Mouse (Mus musculus) heart, embryonic 10.5 days (tissue): ENCODE data around the gene Bbs2. TPM values are rescaled to one million over a fixed set of nuclear protein-coding genes. Genes with fewer than 3 reads are reported as not detected.
"Not testable (repeated sequence)": the region's sequence is repeated elsewhere in the genome, so short reads cannot be mapped to it uniquely, and the experiment has no call there.

Experiments used
- DNase-seq: peaks from one replicate; pipeline ENCODE4 v3.0.0-alpha.2; 2017; ENCODE audit warnings: low spot score
- H3K27ac ChIP-seq: fragments of 300-500 bp; sonication (generic); 2 replicates; pipeline ENCODE4 v1.5.1; 2016; ENCODE audit warnings: mild to moderate bottlenecking
- H3K27me3 ChIP-seq: fragments of 300-500 bp; sonication (generic); 2 replicates; pipeline ENCODE4 v1.6.1; 2016; ENCODE audit warnings: mild to moderate bottlenecking; ENCODE audit not compliant: poor library complexity, insufficient read depth, severe bottlenecking
- H3K36me3 ChIP-seq: fragments of 300-500 bp; sonication (generic); 2 replicates; pipeline ENCODE4 v1.6.1; 2016; ENCODE audit warnings: mild to moderate bottlenecking, moderate library complexity
- H3K4me1 ChIP-seq: fragments of 300-500 bp; sonication (generic); 2 replicates; pipeline ENCODE4 v1.6.1; 2016; ENCODE audit warnings: mild to moderate bottlenecking
- H3K4me3 ChIP-seq: fragments of 300-500 bp; sonication (generic); 2 replicates; pipeline ENCODE4 v1.5.1; 2016; ENCODE audit warnings: mild to moderate bottlenecking, moderate library complexity
- H3K9me3 ChIP-seq: fragments of 300-500 bp; sonication (generic); 2 replicates; pipeline ENCODE4 v1.6.1; 2016; ENCODE audit warnings: mild to moderate bottlenecking, moderate library complexity
- WGBS: fragments of 180-500 bp; shearing (Covaris S2); methylation state at CpG from one replicate; pipeline ENCODE4 v1.1.7; 2016; 5-methylcytosine and 5-hydroxymethylcytosine counted together
- polyA plus RNA-seq: library from polyadenylated mRNA; unstranded; fragments of >200 nt; fragmentation: Nextera tagmentation; extraction: Ambion mirVana; gene quantifications from 2 replicates; pipeline ENCODE4 v1.2.1, GENCODE M21; 2016

Gene Bbs2
- polyA plus RNA-seq, 1 experiment from 2014 or later = 7.8 TPM

DNA sequence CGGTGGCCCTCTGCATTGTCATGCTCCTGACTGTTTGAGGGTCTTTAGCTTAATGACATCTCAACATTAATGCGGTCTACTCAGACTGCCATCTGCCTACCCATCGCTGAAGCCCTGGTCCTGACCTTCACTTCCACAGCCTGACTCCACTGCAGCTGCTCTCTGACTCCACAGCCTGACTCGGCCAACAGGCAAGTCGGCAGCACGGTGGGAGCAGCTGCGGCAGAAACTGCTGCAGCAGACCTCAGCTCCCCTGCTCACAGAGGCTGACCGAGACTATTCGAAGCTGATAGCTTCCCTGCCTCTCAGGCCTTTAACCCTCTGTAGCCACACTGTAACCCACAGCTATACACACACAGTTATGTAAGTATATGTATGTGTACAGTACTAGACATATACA, 10.8 kb downstream of the Bbs2 start:
- Histone ChIP-seq H3K27ac (no peak overlapping the region), H3K9me3 (no peaks in the 10 kb centered on the region), H3K4me1 (no peaks in the 10 kb centered on the region), H3K4me3 (no peak overlapping the region), H3K27me3 (no peaks in the 10 kb centered on the region), H3K36me3 (0 out of 2 replicates have a peak, but pooled peaks cover 2% of the 10 kb centered on the region)
- no peak for DNase-seq
- 79% methylated on average over 9 of the region's 9 CpGs for WGBS

- Histone ChIP-seq H3K4me3 (no peak overlapping the region), H3K9me3 (no peaks in the 10 kb centered on the region), H3K4me1 (no peaks in the 10 kb centered on the region), H3K27me3 (no peaks in the 10 kb centered on the region), H3K27ac (no peak overlapping the region), H3K36me3 (no peaks in the 10 kb centered on the region)
- WGBS = 86% methylated on average over 12 of the region's 12 CpGs
- DNase-seq = no peak
Observed at GRCm38 (mm10) chr8:94076461-94077192, 22.1 kb downstream of the Bbs2 start.

GRCm38 (mm10) chr8:94068793-94069192, 29.9 kb downstream of the Bbs2 start:
- 90% methylated on average over 7 of the region's 7 CpGs for WGBS
- peaks cover 30% of the 10 kb centered on the region for H3K36me3 ChIP-seq
- no peaks in the 10 kb centered on the region for H3K4me1 ChIP-seq
- DNase-seq = no peak
- H3K27ac ChIP-seq = no peak overlapping the region
- no peaks in the 10 kb centered on the region for H3K27me3 ChIP-seq
- no peak overlapping the region for H3K4me3 ChIP-seq
- H3K9me3 ChIP-seq = no peaks in the 10 kb centered on the region

GRCm38 (mm10) chr8:94066121-94066863, 32.4 kb downstream of the Bbs2 start:
- Histone ChIP-seq H3K27ac (no peak overlapping the region), H3K36me3 (peaks cover 45% of the 10 kb centered on the region), H3K9me3 (no peaks in the 10 kb centered on the region), H3K27me3 (no peaks in the 10 kb centered on the region), H3K4me1 (no peaks in the 10 kb centered on the region), H3K4me3 (no peak overlapping the region)
- 83% methylated on average over 11 of the region's 11 CpGs for WGBS
- DNase-seq = no peak

DNA sequence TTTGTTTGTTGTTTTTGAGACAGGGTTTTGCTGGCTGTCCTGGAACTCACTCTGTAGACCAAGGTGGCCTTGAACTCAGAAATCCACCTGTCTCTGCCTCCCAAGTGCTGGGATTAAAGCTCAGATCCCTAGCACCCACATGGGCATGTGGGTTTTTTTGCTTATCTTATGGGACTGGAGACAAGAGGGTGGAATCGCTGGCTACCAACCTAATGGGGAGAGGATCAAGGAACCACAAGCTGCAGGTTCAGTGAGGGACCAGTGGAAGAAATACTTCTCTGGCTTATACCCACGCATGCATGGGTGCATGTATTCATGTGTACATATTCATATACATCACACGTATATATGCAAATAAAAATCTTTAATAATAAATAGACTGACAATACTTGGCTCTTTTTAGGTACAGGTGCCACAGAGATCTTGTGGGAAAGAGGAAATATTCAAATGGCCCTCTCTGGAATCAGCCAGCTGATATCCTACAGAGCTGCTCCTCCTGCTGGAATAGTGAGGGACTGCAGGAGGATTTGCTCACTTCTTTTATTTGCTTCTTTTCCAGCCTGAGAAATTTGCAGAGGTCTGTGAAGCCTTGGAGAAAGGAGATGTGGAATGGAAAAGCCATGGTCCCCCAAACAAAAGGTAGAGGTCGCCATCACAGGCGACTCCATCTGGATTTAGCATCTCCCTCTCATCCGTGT, 41.4 kb downstream of the Bbs2 start:
- no peaks in the 10 kb centered on the region for H3K4me1 ChIP-seq
- H3K27ac ChIP-seq = no peak overlapping the region
- no peaks in the 10 kb centered on the region for H3K9me3 ChIP-seq
- 59% methylated on average over 6 of the region's 6 CpGs for WGBS
- DNase-seq = no peak
- H3K36me3 ChIP-seq = peaks cover 52% of the 10 kb centered on the region
- H3K27me3 ChIP-seq = no peaks in the 10 kb centered on the region
- no peak overlapping the region for H3K4me3 ChIP-seq

DNA sequence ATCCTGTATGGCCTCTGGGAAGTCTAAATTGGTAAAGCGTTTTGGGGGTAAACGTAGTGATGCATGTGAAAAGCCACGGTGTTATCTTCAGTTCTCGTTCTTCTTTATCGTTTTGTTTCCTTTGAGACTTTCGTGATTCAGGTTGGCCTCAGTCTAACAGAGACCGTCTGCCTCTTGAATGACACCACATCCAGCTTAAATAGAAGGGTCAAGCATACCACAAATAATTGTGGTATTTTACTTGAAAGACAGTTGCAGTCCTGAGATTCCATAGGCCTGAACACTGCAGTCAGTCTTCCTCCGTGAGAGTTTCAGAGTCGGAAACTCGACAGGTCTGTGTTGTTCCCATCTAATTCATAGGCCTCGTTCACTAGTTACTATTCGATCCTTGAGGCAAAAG, 46.0 kb downstream of the Bbs2 start:
- H3K4me3 ChIP-seq = no peak overlapping the region
- H3K36me3 ChIP-seq = peaks cover 34% of the 10 kb centered on the region
- WGBS = 71% methylated on average over 12 of the region's 12 CpGs

GRCm38 (mm10) chr8:94047845-94048244, 50.9 kb downstream of the Bbs2 start:
- H3K4me1 ChIP-seq = no peaks in the 10 kb centered on the region

More for the DNA sequence above, 46.0 kb downstream of the Bbs2 start:
- H3K27me3 ChIP-seq = no peaks in the 10 kb centered on the region
- H3K4me1 ChIP-seq = no peaks in the 10 kb centered on the region
- H3K27ac ChIP-seq = no peak overlapping the region
- DNase-seq = no peak
- H3K9me3 ChIP-seq = no peaks in the 10 kb centered on the region

DNA sequence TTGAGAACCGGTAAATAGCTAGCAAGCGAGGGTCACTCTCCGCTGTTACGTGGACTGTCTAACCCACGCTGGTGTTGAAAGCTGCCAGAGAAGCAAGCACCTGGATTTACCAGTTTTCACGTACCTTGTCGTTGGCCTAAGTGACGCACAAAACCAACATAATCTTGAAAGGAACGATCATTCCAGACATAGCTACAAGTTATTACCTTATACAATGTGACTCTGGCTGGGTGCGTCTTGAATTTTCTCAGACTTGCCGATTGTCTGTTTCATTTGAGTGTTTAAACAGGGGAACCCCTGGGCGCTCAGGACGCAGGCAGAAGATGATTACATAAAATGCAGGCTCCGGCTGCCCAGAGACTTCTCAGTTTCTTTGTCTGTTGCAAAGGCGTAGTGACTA, 60.9 kb downstream of the Bbs2 start:
- peak; percentile 61 for DNase-seq
- H3K27me3 ChIP-seq = no peaks in the 10 kb centered on the region
- H3K4me3 ChIP-seq = peak overlapping the region; percentile 73
- no peaks in the 10 kb centered on the region for H3K9me3 ChIP-seq
- peaks cover 22% of the 10 kb centered on the region for H3K4me1 ChIP-seq
- H3K27ac ChIP-seq = peak overlapping the region; percentile 85; the same call in 1 of the 2 replicates
- WGBS = 11% methylated on average over 15 of the region's 15 CpGs
- no peaks in the 10 kb centered on the region; the same call in 1 of the 2 replicates for H3K36me3 ChIP-seq

More at GRCm38 (mm10) chr8:94047845-94048244, 50.9 kb downstream of the Bbs2 start:
- no peaks in the 10 kb centered on the region for H3K27me3 ChIP-seq
- 86% methylated on average over 2 of the region's 2 CpGs for WGBS
- no peaks in the 10 kb centered on the region for H3K9me3 ChIP-seq
- DNase-seq = no peak
- H3K36me3 ChIP-seq = peaks cover 16% of the 10 kb centered on the region; the same call in 1 of the 2 replicates
- H3K4me3 ChIP-seq = no peak overlapping the region
- no peak overlapping the region for H3K27ac ChIP-seq

DNA sequence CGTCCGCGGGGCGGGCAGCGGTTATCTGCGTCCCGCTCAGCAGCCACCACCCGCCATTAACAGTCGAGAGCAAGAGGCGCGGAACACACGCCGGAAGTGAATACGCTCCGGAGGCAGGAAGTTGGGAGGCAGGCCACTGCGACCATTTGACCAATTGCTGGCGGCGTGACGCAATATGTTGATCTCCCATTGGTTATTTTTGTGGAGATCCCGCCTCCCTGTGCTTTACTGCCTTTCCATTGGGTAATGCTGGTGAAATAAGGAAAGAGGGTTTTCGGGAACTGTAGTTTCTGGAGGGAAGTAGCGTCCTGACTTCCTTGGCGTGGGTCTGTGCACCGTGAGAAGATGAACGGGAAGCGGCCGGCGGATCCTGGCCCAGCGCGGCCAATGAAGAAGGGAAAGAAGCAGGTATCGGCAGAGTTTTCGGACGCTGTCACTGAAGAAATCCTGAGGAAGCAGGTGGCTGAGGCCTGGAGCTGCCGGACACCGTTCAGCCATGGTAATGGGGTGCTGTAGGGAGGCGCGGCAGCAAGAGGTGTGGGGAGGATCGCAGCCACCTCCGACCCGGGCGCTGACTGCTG, 61.7 kb downstream of the Bbs2 start, which contains the start of the genes Nudt21 and Ogfod1:
Nudt21 (minus strand) TSS at position 88 of the 581 bp plus-strand sequence.
Ogfod1 (plus strand) TSS at position 255 of the 581 bp plus-strand sequence.
- peak; percentile 99 for DNase-seq
- peak within 1 kb of the TSS; percentile 88 for H3K27ac ChIP-seq
- peak within 1 kb of the TSS; percentile 73 for H3K4me3 ChIP-seq
- peaks cover under 1% of the 10 kb centered on the region; the same call in 1 of the 2 replicates for H3K36me3 ChIP-seq
- peaks cover 26% of the 10 kb centered on the region for H3K4me1 ChIP-seq
- under 1% methylated on average over 41 of the region's 41 CpGs for WGBS
- no peaks in the 10 kb centered on the region for H3K27me3 ChIP-seq
- no peaks in the 10 kb centered on the region for H3K9me3 ChIP-seq

GRCm38 (mm10) chr8:94036541-94036940, 62.2 kb downstream of the Bbs2 start:
- not testable (repeated sequence) for H3K9me3 ChIP-seq, H3K36me3 ChIP-seq, H3K27me3 ChIP-seq
- peak; percentile 94 for DNase-seq
- under 1% methylated on average over 27 of the region's 32 CpGs for WGBS
- Histone ChIP-seq H3K4me3 (peak overlapping the region; percentile 73), H3K4me1 (peaks cover 26% of the 10 kb centered on the region), H3K27ac (peak overlapping the region; percentile 88)

- Histone ChIP-seq H3K9me3 (no peaks in the 10 kb centered on the region), H3K4me3 (no peak overlapping the region; the same call in 1 of the 2 replicates), H3K27me3 (no peaks in the 10 kb centered on the region), H3K4me1 (peaks cover 26% of the 10 kb centered on the region), H3K36me3 (peaks cover 16% of the 10 kb centered on the region), H3K27ac (no peak overlapping the region)
- WGBS = 65% methylated on average over 5 of the region's 5 CpGs
- DNase-seq = peak; percentile 58
Observed at GRCm38 (mm10) chr8:94035200-94035599, 63.5 kb downstream of the Bbs2 start.

DNA sequence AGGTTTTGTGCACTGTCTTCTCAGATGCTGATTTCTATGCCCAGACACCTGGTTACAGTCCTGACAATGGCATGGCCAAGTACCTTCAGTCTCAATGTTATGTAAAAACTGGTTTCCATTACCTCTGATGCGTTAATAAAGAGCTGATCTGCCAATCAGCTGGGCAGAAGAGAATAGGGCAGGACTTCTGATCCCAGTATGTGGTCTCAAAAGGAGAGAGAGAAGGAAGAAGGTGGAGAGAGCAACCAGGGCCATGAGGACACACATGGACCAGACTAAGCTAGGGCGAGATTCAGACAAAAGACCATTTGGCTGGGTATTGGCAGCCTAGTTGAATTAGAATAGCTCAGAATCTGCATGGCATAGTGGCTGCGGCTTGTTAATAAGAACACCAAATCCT, 65.1 kb downstream of the Bbs2 start:
- H3K27ac ChIP-seq = no peak overlapping the region
- WGBS = 81% methylated on average over 3 of the region's 3 CpGs
- H3K4me1 ChIP-seq = peaks cover 26% of the 10 kb centered on the region
- H3K4me3 ChIP-seq = no peak overlapping the region
- DNase-seq = no peak
- no peaks in the 10 kb centered on the region for H3K27me3 ChIP-seq
- H3K9me3 ChIP-seq = no peaks in the 10 kb centered on the region
- peaks cover 32% of the 10 kb centered on the region for H3K36me3 ChIP-seq
